Mouse (Mus musculus) embryonic facial prominence, embryonic 10.5 days (tissue): Measurements from ENCODE around the gene Sf3a3. TPM values are rescaled to one million over a fixed set of nuclear protein-coding genes. Genes with fewer than 3 reads are reported as not detected.
A peak's percentile ranks its signal among the peaks of the same experiment; 100 is the strongest.

Experiments
- DNase-seq: peaks from one replicate; pipeline ENCODE4 v3.0.0-alpha.2; 2017; ENCODE audit warnings: low spot score
- H3K27ac ChIP-seq: fragments of 300-500 bp; sonication (generic); replicated peaks from 2 replicates; pipeline ENCODE4 v1.5.1; 2016; ENCODE audit warnings: mild to moderate bottlenecking
- H3K27me3 ChIP-seq: fragments of 300-500 bp; sonication (generic); replicated peaks from 2 replicates; pipeline ENCODE4 v1.6.1; 2016; ENCODE audit warnings: low read depth, mild to moderate bottlenecking; ENCODE audit not compliant: poor library complexity, severe bottlenecking
- H3K36me3 ChIP-seq: fragments of 300-500 bp; sonication (generic); replicated peaks from 2 replicates; pipeline ENCODE4 v1.6.1; 2016; ENCODE audit warnings: mild to moderate bottlenecking, moderate library complexity
- H3K4me1 ChIP-seq: fragments of 300-500 bp; sonication (generic); 2 replicates; pipeline ENCODE4 v1.6.1; 2016
- H3K4me3 ChIP-seq: fragments of 300-500 bp; sonication (generic); 2 replicates; pipeline ENCODE4 v1.5.1; 2016; ENCODE audit warnings: mild to moderate bottlenecking, moderate library complexity
- H3K9me3 ChIP-seq: fragments of 300-500 bp; sonication (generic); 2 replicates; pipeline ENCODE4 v1.6.1; 2016; ENCODE audit warnings: mild to moderate bottlenecking
- WGBS: fragments of 180-500 bp; shearing (Covaris S2); methylation state at CpG from one replicate; pipeline ENCODE4 v1.1.7; 2016; 5-methylcytosine and 5-hydroxymethylcytosine counted together
- polyA plus RNA-seq: library from polyadenylated mRNA; unstranded; fragments of >200 nt; fragmentation: Nextera tagmentation; extraction: Ambion mirVana; gene quantifications from 2 replicates; pipeline ENCODE4 v1.2.1, GENCODE M21; 2016

The Sf3a3 gene
- polyA plus RNA-seq, 1 experiment from 2014 or later = 265 TPM

DNA sequence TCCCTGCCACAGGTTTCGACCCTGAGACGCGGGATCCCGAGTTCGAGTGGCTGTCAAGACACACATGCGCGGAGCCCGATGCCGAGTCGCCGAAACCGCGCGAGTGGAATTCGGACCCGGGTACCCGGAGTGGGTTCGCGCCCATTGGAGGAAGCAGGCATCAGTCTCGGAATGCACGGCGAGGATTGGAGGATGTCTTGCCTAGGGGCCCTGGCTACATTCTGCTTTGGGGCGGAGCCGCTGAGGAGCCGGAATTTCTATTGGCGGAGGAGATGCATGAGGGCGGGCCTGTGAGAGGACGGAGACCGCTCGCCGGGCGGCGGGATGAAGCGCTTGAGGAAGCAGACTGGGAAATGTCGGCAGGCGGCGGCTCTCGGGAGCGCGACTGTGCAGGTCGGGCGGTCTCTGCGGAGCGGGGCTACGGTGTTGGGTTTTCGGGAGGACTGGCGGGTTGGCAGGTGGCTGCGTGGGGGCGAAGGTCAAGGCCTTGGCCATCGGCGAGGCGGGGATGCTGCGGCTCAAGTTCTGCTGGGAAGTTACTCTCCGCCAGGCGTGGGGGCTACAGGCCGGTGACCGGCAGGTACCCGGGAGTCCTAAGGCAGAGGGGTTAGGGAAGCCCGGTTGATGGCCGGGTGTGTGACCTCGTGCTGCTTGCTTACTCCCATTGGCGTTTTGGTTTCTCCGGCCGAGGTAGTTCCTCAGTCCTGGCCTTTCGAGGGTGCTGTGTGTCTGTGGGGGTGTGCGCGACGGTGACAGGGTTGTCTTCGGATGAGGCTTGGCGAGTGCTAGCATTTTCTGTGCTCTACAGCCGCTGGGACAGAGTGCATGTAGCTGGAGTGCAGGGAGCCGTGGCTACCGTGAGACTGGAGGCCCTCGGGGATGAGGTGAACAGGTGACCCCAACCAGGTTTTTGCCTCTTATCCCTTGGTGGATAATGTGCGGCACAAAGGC is 37.0 kb downstream of the Sf3a3 start:
- DNase-seq = peak; percentile 97
- Histone ChIP-seq H3K27ac (peak overlapping the region; percentile 75), H3K27me3 (peaks cover 16% of the 10 kb centered on the region), H3K4me3 (peak overlapping the region; percentile 83), H3K36me3 (no peaks in the 10 kb centered on the region), H3K4me1 (peaks cover 27% of the 10 kb centered on the region), H3K9me3 (no peaks in the 10 kb centered on the region)
- under 1% methylated on average over 75 of the region's 75 CpGs for WGBS

- H3K27ac ChIP-seq = peak overlapping the region; percentile 75; the same call in 1 of the 2 replicates
- H3K4me1 ChIP-seq = peaks cover 27% of the 10 kb centered on the region
- 16% methylated on average over 15 of the region's 15 CpGs for WGBS
- no peak for DNase-seq
- peaks cover 16% of the 10 kb centered on the region for H3K27me3 ChIP-seq
- no peaks in the 10 kb centered on the region for H3K9me3 ChIP-seq
- peak overlapping the region; percentile 83 for H3K4me3 ChIP-seq
- no peaks in the 10 kb centered on the region for H3K36me3 ChIP-seq
Measured at GRCm38 (mm10) chr4:124752281-124753199, 38.0 kb downstream of the Sf3a3 start.

GRCm38 (mm10) chr4:124755526-124755925 is 41.0 kb downstream of the Sf3a3 start:
- WGBS = 62% methylated on average over 7 of the region's 7 CpGs
- peaks cover 24% of the 10 kb centered on the region for H3K4me1 ChIP-seq
- no peaks in the 10 kb centered on the region for H3K9me3 ChIP-seq
- peaks cover 8% of the 10 kb centered on the region; the same call in 1 of the 2 replicates for H3K36me3 ChIP-seq
- peaks cover 1% of the 10 kb centered on the region; the same call in 1 of the 2 replicates for H3K27me3 ChIP-seq
- no peak overlapping the region for H3K27ac ChIP-seq
- H3K4me3 ChIP-seq = no peak overlapping the region
- DNase-seq = no peak

DNA sequence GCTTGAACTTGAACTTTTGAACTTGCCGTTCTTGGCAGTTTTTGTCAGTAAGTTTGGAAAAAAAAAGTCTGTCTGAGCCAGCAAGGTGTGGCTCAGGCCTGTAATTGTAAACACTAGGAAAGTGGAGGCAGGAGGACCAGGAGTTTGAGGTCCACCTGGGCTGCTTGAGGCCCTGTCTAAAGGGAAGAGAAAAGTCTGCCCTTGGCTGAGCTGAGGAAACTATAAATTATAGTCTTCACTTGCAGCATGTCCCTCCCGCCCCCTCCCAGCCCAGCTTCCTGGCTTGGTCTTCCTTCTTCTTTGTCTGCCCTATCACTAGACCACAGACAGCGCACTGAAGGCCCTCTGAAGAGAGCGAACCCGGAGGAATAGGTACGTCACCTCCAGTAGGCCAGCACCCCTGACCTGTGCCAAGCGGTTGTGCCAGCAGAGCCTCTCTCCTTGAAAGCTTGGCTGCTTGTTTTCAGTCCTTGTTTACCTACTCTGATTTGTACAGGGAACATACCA is 44.8 kb downstream of the Sf3a3 start:
- peaks cover 8% of the 10 kb centered on the region; the same call in 1 of the 2 replicates for H3K36me3 ChIP-seq
- no peak for DNase-seq
- H3K4me1 ChIP-seq = peaks cover 8% of the 10 kb centered on the region; the same call in 1 of the 2 replicates
- 92% methylated on average over 7 of the region's 7 CpGs for WGBS
- no peak overlapping the region for H3K4me3 ChIP-seq
- no peaks in the 10 kb centered on the region for H3K9me3 ChIP-seq
- H3K27me3 ChIP-seq = no peaks in the 10 kb centered on the region
- H3K27ac ChIP-seq = no peak overlapping the region

GRCm38 (mm10) chr4:124761201-124761600 is 46.6 kb downstream of the Sf3a3 start:
- Histone ChIP-seq H3K36me3 (peaks cover 8% of the 10 kb centered on the region; the same call in 1 of the 2 replicates), H3K4me3 (no peak overlapping the region), H3K9me3 (no peaks in the 10 kb centered on the region), H3K27me3 (no peaks in the 10 kb centered on the region), H3K27ac (no peak overlapping the region), H3K4me1 (no peaks in the 10 kb centered on the region)
- no peak for DNase-seq
- 59% methylated on average over 1 of the region's 1 CpGs for WGBS

GRCm38 (mm10) chr4:124762858-124763452 is 48.4 kb downstream of the Sf3a3 start:
- 90% methylated on average over 6 of the region's 6 CpGs for WGBS
- H3K9me3 ChIP-seq = no peaks in the 10 kb centered on the region
- H3K36me3 ChIP-seq = peaks cover 8% of the 10 kb centered on the region; the same call in 1 of the 2 replicates
- no peak overlapping the region for H3K4me3 ChIP-seq
- no peak for DNase-seq
- H3K27me3 ChIP-seq = no peaks in the 10 kb centered on the region
- no peak overlapping the region for H3K27ac ChIP-seq
- H3K4me1 ChIP-seq = no peaks in the 10 kb centered on the region

DNA sequence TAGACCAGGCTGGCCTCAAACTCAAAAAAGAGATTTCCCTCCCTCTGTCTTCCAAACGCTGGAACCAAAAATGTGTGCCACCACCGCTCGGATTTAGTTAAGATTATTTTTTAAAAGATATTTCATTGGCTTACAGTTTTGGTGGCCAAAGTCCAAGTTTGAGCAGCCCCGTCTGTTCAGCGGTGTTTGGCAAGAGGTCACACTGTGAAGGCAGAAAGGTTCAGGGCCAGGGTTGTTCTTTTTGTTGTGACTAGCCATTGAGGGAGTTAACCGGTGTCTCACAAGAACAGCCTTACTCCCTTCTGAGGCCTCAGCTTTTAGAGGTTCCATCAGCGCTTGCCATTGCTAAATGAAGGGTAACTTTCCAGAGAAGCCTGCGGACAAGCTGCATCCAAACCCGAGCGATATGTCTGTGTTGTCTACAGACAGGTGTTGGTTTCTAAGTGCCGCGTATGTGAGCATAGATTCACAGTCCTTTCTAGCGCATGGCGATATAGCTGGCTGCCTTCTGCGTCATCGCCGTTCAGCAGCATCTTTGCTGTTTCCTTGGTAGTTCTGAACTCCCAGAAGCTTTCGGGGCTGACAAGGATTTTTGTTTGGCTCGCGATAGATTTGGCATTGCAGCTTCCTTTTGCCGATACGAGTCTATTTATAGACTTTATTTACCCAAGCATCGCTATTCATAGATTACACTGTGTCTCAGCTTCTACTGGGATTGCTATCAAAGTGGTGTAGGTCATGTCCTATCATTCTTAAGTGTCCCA is 51.4 kb downstream of the Sf3a3 start:
- H3K9me3 ChIP-seq = no peaks in the 10 kb centered on the region
- no peak overlapping the region for H3K4me3 ChIP-seq
- DNase-seq = no peak
- H3K27me3 ChIP-seq = no peaks in the 10 kb centered on the region
- no peaks in the 10 kb centered on the region for H3K4me1 ChIP-seq
- no peaks in the 10 kb centered on the region for H3K36me3 ChIP-seq
- no peak overlapping the region for H3K27ac ChIP-seq
- WGBS = 92% methylated on average over 23 of the region's 23 CpGs

- H3K4me1 ChIP-seq = no peaks in the 10 kb centered on the region
- no peak overlapping the region for H3K27ac ChIP-seq
- no peaks in the 10 kb centered on the region for H3K36me3 ChIP-seq
- H3K4me3 ChIP-seq = no peak overlapping the region
- WGBS = 92% methylated on average over 2 of the region's 2 CpGs
- no peak for DNase-seq
- no peaks in the 10 kb centered on the region for H3K9me3 ChIP-seq
- no peaks in the 10 kb centered on the region for H3K27me3 ChIP-seq
Measured at GRCm38 (mm10) chr4:124766566-124766940, 52.0 kb downstream of the Sf3a3 start.

DNA sequence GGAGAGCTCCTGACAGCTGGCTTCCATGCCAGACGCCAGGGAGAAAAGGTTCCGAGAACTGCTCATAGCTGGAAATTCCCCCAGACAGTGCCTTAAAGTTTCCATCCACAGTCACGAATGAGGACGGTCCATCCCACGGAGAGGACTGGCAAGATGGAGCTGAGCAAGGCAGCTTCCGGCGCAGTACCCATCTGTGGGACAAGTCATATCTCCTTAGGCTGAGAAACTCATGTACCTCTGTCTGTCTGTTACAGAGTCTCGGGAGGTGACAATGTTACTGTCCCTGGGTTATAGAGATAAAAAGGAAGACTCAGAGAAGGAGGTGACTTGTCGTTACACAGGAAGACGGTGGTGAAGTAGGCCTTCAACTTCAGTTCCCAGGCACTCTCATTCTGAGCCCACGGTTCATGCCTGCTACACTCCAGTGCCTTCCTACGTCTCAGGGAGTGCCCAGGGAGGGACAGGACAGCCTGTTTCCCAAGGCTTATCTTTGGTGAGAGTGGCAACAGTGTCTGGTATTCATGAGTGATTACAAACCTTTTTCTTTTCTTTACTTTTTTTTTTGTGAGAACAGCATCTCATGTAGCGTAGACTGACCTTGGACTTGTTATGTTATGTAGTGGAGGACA is 54.5 kb downstream of the Sf3a3 start:
- H3K27ac ChIP-seq = no peak overlapping the region
- H3K36me3 ChIP-seq = no peaks in the 10 kb centered on the region
- DNase-seq = no peak
- no peaks in the 10 kb centered on the region for H3K4me1 ChIP-seq
- no peak overlapping the region for H3K4me3 ChIP-seq
- no peaks in the 10 kb centered on the region for H3K27me3 ChIP-seq
- WGBS = 90% methylated on average over 13 of the region's 13 CpGs
- H3K9me3 ChIP-seq = no peaks in the 10 kb centered on the region

DNA sequence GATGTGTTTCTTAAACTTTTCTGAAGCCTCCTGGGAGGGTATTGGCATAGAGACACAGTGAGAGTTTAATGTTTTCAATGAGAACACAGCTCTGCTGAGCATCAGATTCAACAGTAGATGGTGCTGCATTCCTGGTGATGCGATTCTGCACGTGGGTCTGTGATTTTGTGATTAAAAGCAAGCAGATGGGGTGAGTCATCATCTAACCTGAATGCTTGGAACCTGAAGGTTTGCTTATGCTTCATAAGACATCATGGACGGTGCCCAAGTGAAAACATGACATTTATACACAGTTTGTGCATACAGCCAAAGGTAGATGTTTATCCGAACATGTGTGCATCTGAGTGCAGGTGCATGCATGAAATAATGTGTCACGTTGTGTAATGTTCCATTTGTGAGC is 56.0 kb downstream of the Sf3a3 start:
- WGBS = 81% methylated on average over 5 of the region's 5 CpGs
- Histone ChIP-seq H3K27ac (no peak overlapping the region), H3K4me1 (no peaks in the 10 kb centered on the region), H3K4me3 (no peak overlapping the region), H3K27me3 (no peaks in the 10 kb centered on the region), H3K9me3 (no peaks in the 10 kb centered on the region), H3K36me3 (no peaks in the 10 kb centered on the region)
- DNase-seq = no peak

DNA sequence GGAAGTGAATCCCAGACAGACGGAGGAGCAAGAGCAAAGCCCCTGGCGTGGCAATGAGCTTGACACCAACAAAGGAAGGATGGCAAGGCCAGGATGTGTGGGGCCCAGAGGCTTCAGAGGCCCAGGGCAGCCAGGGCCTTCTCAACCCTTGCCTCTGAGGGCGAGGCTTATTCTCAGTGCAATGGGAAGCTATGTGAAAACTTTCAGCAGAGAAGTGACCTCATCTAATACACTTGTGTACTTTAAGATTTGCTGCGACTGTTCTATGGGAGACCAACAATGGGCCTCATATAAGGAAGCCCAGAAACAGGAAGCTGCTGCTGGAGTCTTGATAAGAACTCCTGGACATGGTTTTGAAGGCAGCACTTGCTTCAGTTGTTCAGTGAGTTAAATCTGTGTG is 57.5 kb downstream of the Sf3a3 start:
- DNase-seq = no peak
- no peak overlapping the region for H3K27ac ChIP-seq
- WGBS = 72% methylated on average over 4 of the region's 4 CpGs

More for the DNA sequence above, 57.5 kb downstream of the Sf3a3 start:
- H3K36me3 ChIP-seq = no peaks in the 10 kb centered on the region
- no peak overlapping the region for H3K4me3 ChIP-seq
- H3K9me3 ChIP-seq = no peaks in the 10 kb centered on the region
- no peaks in the 10 kb centered on the region for H3K27me3 ChIP-seq
- no peaks in the 10 kb centered on the region for H3K4me1 ChIP-seq
